In genomic region chr13:40605686-40606404, GRCm38 (mm10) we compare ENCODE assay signal across 8 mouse cellular contexts.
DNase-seq lines count a peak whose midpoint lies in the region; ATAC-seq and TF ChIP-seq lines count a peak whose summit lies in the region.

No protein-coding gene starts in this region.

- no peaks in the 10 kb centered on the region for H3K9me3 ChIP-seq in hindbrain, embryonic 12.5 days (replicated peaks)
- H3K9me3 ChIP-seq in midbrain, postnatal 0 days (ENCODE audit: low read length): no peaks in the 10 kb centered on the region

- H3K36me3 ChIP-seq in hindbrain, embryonic 12.5 days: no peaks in the 10 kb centered on the region
- no peaks in the 10 kb centered on the region for H3K36me3 ChIP-seq in midbrain, postnatal 0 days (ENCODE audit: insufficient read depth, low read length)

- peak overlapping the region; percentile 57 for H3K4me2 ChIP-seq in hindbrain, embryonic 12.5 days (replicated peaks)
- peak overlapping the region; percentile 55 for H3K4me2 ChIP-seq in midbrain, postnatal 0 days (ENCODE audit: low read depth, low read length, poor library complexity, severe bottlenecking)

- peak overlapping the region; percentile 45; the same call in 1 of the 2 replicates for H3K9ac ChIP-seq in hindbrain, embryonic 12.5 days
- H3K9ac ChIP-seq in midbrain, postnatal 0 days (replicated peaks; ENCODE audit: low read length, poor library complexity, severe bottlenecking): peak overlapping the region; percentile 42; the same call in 1 of the 2 replicates

- no peak for TF ChIP-seq CTCF in left cerebral cortex, adult 2 months (IDR thresholded peaks at IDR 0.05)
- no peak for TF ChIP-seq CTCF in midbrain, postnatal 0 days (IDR thresholded peaks at IDR 0.05)

- H3K4me3 ChIP-seq in left cerebral cortex, adult 2 months: peak overlapping the region; percentile 30; the same call in 1 of the 2 replicates
- H3K4me3 ChIP-seq in hindbrain, embryonic 12.5 days: peak overlapping the region; percentile 23
- H3K4me3 ChIP-seq in midbrain, postnatal 0 days (ENCODE audit: low read depth, low read length): peak overlapping the region; percentile 33

- no peak overlapping the region for H3K27ac ChIP-seq in left cerebral cortex, adult 2 months
- H3K27ac ChIP-seq in hindbrain, embryonic 12.5 days: no peak overlapping the region
- H3K27ac ChIP-seq in midbrain, postnatal 0 days (ENCODE audit: low read depth, low read length): 0 out of 2 replicates have a peak overlapping the region, but pooled peaks have one; percentile 32

- no peaks in the 10 kb centered on the region for H3K27me3 ChIP-seq in hindbrain, embryonic 12.5 days
- no peaks in the 10 kb centered on the region for H3K27me3 ChIP-seq in midbrain, postnatal 0 days (ENCODE audit: insufficient read depth, low read length)

- no peak; the same call in 1 of the 2 replicates for ATAC-seq in hindbrain, embryonic 12.5 days (ENCODE audit: low FRiP score)
- no peak; the same call in 1 of the 2 replicates for ATAC-seq in midbrain, postnatal 0 days (ENCODE audit: low FRiP score)
- ATAC-seq in megakaryocyte, adult 5-6 weeks (ENCODE audit: poor library complexity, severe bottlenecking): no peak

- H3K4me1 ChIP-seq in hindbrain, embryonic 12.5 days: peaks cover 14% of the 10 kb centered on the region; the same call in 1 of the 2 replicates
- H3K4me1 ChIP-seq in midbrain, postnatal 0 days (ENCODE audit: insufficient read depth, low read length): no peaks in the 10 kb centered on the region

- 53% methylated on average over 16 of the region's 16 CpGs for whole genome bisulfite sequencing in hindbrain, embryonic 12.5 days
- WGBS in midbrain, postnatal 0 days: 49% methylated on average over 16 of the region's 16 CpGs

- intact Hi-C loops in left cerebral cortex, adult 2 months (cut with DNase I): no loop called here
- intact Hi-C loops in left cerebral cortex, postnatal 25 days (cut with DNase I): no loop called here

- DNase-seq in left cerebral cortex, adult 2 months (ENCODE audit: extremely low spot score in 1 of 2, low spot score in 2 of 2): no peak
- no peak for DNase-seq in left cerebral cortex, postnatal 25 days (ENCODE audit: low spot score in 2 of 2)
- peak; percentile 2 for DNase-seq in brain, adult 2 months (ENCODE audit: low read depth, low spot score)
- DNase-seq in midbrain, postnatal 0 days (ENCODE audit: low spot score): no peak
- DNase-seq in ovary, postnatal 14 days (ENCODE audit: low spot score): no peak
- DNase-seq in right cerebral cortex, adult 18-20 months: no peak
